Mouse (Mus musculus) heart, embryonic 10.5 days (tissue): ENCODE measurements at regions not wholly inside any gene's neighbourhood (a gene's known extent, or its start where the extent isn't known, plus 50 kb on each side); places are given as distances from the start of the nearest gene placed in this dataset.

ENCODE experiments used
- DNase-seq: peaks from one replicate; pipeline ENCODE4 v3.0.0-alpha.2; 2017; ENCODE audit warnings: low spot score
- H3K27ac ChIP-seq: fragments of 300-500 bp; sonication (generic); 2 replicates; pipeline ENCODE4 v1.5.1; 2016; ENCODE audit warnings: mild to moderate bottlenecking
- H3K27me3 ChIP-seq: fragments of 300-500 bp; sonication (generic); 2 replicates; pipeline ENCODE4 v1.6.1; 2016; ENCODE audit warnings: mild to moderate bottlenecking; ENCODE audit not compliant: poor library complexity, insufficient read depth, severe bottlenecking
- H3K36me3 ChIP-seq: fragments of 300-500 bp; sonication (generic); 2 replicates; pipeline ENCODE4 v1.6.1; 2016; ENCODE audit warnings: mild to moderate bottlenecking, moderate library complexity
- H3K4me1 ChIP-seq: fragments of 300-500 bp; sonication (generic); 2 replicates; pipeline ENCODE4 v1.6.1; 2016; ENCODE audit warnings: mild to moderate bottlenecking
- H3K4me3 ChIP-seq: fragments of 300-500 bp; sonication (generic); 2 replicates; pipeline ENCODE4 v1.5.1; 2016; ENCODE audit warnings: mild to moderate bottlenecking, moderate library complexity
- H3K9me3 ChIP-seq: fragments of 300-500 bp; sonication (generic); 2 replicates; pipeline ENCODE4 v1.6.1; 2016; ENCODE audit warnings: mild to moderate bottlenecking, moderate library complexity
- WGBS: fragments of 180-500 bp; shearing (Covaris S2); methylation state at CpG from one replicate; pipeline ENCODE4 v1.1.7; 2016; 5-methylcytosine and 5-hydroxymethylcytosine counted together

GRCm38 (mm10) chr10:38147421-38147820, 674.2 kb downstream of the Rfpl4b start:
- H3K9me3 ChIP-seq = no peaks in the 10 kb centered on the region
- H3K4me3 ChIP-seq = no peak overlapping the region
- 75% methylated on average over 2 of the region's 2 CpGs for WGBS
- H3K4me1 ChIP-seq = no peaks in the 10 kb centered on the region
- H3K36me3 ChIP-seq = no peaks in the 10 kb centered on the region
- H3K27ac ChIP-seq = no peak overlapping the region
- no peaks in the 10 kb centered on the region for H3K27me3 ChIP-seq
- DNase-seq = no peak

- Histone ChIP-seq H3K27me3 (no peaks in the 10 kb centered on the region), H3K9me3 (no peaks in the 10 kb centered on the region), H3K4me3 (no peak overlapping the region), H3K36me3 (no peaks in the 10 kb centered on the region), H3K4me1 (no peaks in the 10 kb centered on the region), H3K27ac (no peak overlapping the region)
- no peak for DNase-seq
Measured at GRCm38 (mm10) chr10:38139196-38139595, 682.4 kb downstream of the Rfpl4b start.

- Histone ChIP-seq H3K27me3 (no peaks in the 10 kb centered on the region), H3K27ac (no peak overlapping the region), H3K4me3 (no peak overlapping the region), H3K4me1 (no peaks in the 10 kb centered on the region), H3K9me3 (no peaks in the 10 kb centered on the region), H3K36me3 (no peaks in the 10 kb centered on the region)
- no peak for DNase-seq
- 62% methylated on average over 3 of the region's 3 CpGs for WGBS
Measured at GRCm38 (mm10) chr10:38121911-38122573, 699.5 kb downstream of the Rfpl4b start.

DNA sequence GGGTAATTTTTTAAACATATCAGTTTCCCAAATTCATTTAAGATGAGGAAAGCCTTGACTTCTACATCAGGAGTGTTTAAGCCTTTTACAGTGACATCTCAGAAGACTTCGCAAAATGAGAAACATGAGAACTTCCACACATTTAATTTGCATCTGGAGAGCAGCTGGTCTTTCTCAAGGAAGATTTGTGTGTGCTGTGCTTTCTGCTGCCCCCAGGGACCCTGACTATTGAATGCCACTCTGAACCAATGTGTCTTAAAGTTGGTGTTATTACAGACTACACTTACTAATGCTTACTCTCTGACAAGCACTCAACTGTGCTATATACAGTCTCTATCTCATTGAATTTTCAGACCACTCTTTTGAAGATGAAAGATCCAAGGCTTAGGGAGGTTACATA, 703.0 kb downstream of the Rfpl4b start:
- no peak overlapping the region for H3K27ac ChIP-seq
- no peaks in the 10 kb centered on the region for H3K9me3 ChIP-seq
- WGBS = 68% methylated on average over 1 of the region's 1 CpGs
- no peak for DNase-seq
- H3K36me3 ChIP-seq = no peaks in the 10 kb centered on the region
- H3K27me3 ChIP-seq = no peaks in the 10 kb centered on the region
- no peaks in the 10 kb centered on the region for H3K4me1 ChIP-seq
- no peak overlapping the region for H3K4me3 ChIP-seq

- H3K36me3 ChIP-seq = no peaks in the 10 kb centered on the region
- no peak overlapping the region for H3K27ac ChIP-seq
- no peaks in the 10 kb centered on the region for H3K4me1 ChIP-seq
- no peaks in the 10 kb centered on the region for H3K27me3 ChIP-seq
- H3K9me3 ChIP-seq = no peaks in the 10 kb centered on the region
- no peak for DNase-seq
- H3K4me3 ChIP-seq = no peak overlapping the region
- 71% methylated on average over 1 of the region's 1 CpGs for WGBS
Measured at GRCm38 (mm10) chr10:38116516-38116915, 705.1 kb downstream of the Rfpl4b start.

GRCm38 (mm10) chr10:38114194-38114593, 707.4 kb downstream of the Rfpl4b start:
- WGBS = 77% methylated on average over 2 of the region's 2 CpGs
- DNase-seq = no peak
- Histone ChIP-seq H3K27me3 (no peaks in the 10 kb centered on the region), H3K4me3 (no peak overlapping the region), H3K4me1 (no peaks in the 10 kb centered on the region), H3K36me3 (no peaks in the 10 kb centered on the region), H3K9me3 (no peaks in the 10 kb centered on the region), H3K27ac (no peak overlapping the region)

GRCm38 (mm10) chr10:38108591-38108990, 713.0 kb downstream of the Rfpl4b start:
- Histone ChIP-seq H3K4me3 (no peak overlapping the region), H3K27me3 (no peaks in the 10 kb centered on the region), H3K36me3 (no peaks in the 10 kb centered on the region), H3K9me3 (no peaks in the 10 kb centered on the region), H3K4me1 (0 out of 2 replicates have a peak, but pooled peaks cover 5% of the 10 kb centered on the region), H3K27ac (no peak overlapping the region)
- 82% methylated on average over 6 of the region's 6 CpGs for WGBS
- no peak for DNase-seq

DNA sequence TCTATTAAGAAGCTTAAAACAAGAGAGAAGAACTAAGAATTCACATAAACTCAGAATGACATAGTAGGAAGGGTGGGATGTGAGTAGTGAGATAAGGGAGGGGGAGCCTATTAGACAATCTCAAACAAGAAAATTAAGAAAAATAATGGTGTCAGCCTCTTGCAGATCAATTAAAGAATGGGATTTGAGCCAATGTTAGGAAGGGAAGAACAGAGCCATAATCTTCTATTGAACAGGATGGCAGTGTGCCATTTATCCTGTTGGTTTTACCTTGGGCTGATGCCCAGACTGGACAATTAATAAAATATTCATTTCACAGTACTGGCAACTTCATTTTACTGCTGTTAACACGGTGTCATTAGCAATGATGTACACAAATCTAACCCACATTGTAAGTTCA, 718.0 kb downstream of the Rfpl4b start:
- Histone ChIP-seq H3K36me3 (no peaks in the 10 kb centered on the region), H3K4me1 (0 out of 2 replicates have a peak, but pooled peaks cover 5% of the 10 kb centered on the region), H3K4me3 (no peak overlapping the region), H3K27ac (no peak overlapping the region), H3K9me3 (no peaks in the 10 kb centered on the region), H3K27me3 (no peaks in the 10 kb centered on the region)
- 70% methylated on average over 1 of the region's 1 CpGs for WGBS
- DNase-seq = no peak

DNA sequence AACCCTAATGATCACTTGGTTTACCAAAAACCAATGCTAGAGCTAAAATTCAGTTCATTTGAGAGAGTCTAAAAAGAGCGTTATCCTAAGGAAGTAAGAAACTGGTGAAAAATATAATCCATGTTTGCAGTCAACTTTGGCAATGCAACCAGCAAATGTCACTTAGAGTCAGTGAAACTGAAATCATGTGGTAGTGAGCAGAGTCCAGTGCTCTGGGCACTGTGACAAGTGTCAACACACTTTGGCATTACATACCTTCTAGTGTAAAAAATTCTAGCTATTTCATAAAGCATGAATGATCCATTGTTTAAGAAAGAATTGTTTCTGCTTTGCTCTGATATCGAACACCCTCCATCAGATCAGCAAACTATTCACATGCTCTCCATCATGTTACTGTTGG, 743.1 kb downstream of the Rfpl4b start:
- DNase-seq = no peak
- no peaks in the 10 kb centered on the region for H3K9me3 ChIP-seq
- H3K36me3 ChIP-seq = no peaks in the 10 kb centered on the region
- WGBS = 90% methylated on average over 2 of the region's 2 CpGs
- H3K27ac ChIP-seq = no peak overlapping the region
- no peaks in the 10 kb centered on the region for H3K27me3 ChIP-seq
- no peaks in the 10 kb centered on the region for H3K4me1 ChIP-seq
- H3K4me3 ChIP-seq = no peak overlapping the region

DNA sequence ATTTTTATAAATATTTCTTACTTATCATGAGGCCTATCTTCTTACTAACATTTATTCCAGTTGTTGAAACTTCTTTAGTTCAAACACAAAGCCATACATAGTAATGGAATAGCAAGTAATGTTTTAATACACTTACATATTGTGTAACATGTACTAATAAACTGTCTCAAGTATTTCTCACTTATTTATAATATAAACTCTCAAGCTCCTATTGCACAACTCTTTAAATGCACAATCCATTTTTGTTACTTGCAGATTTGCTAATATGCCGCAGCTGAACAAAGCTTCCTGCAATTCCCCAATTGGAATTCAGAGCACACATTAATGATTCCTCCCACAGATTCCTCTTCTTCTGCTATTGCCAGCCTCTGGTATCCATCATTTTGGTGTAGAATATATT, 749.2 kb downstream of the Rfpl4b start:
- WGBS = 88% methylated on average over 1 of the region's 1 CpGs
- no peaks in the 10 kb centered on the region for H3K27me3 ChIP-seq

DNA sequence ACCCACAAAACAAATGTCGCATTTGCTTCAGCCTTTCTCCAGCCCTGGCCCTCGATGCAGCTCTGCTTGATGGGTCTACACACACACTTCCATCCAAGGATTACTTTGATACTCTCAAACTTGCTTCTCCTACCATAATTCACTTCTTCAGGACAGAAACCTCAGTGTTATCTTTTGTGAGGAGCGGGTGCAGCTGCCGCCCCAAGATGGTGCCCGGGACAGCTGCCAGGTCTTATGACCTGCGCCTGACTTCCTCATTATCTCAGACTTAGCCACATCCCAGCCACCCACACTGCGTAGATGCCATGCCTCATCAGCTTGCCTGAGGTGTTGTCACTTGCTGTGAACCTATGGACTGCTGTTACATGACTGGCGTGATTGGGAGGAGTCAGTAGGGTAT, 762.5 kb downstream of the Rfpl4b start:
- 81% methylated on average over 8 of the region's 8 CpGs for WGBS
- Histone ChIP-seq H3K36me3 (no peaks in the 10 kb centered on the region), H3K4me1 (no peaks in the 10 kb centered on the region)

More for the DNA sequence above, 749.2 kb downstream of the Rfpl4b start:
- no peaks in the 10 kb centered on the region for H3K36me3 ChIP-seq
- H3K9me3 ChIP-seq = no peaks in the 10 kb centered on the region
- H3K27ac ChIP-seq = no peak overlapping the region
- no peak overlapping the region for H3K4me3 ChIP-seq
- no peaks in the 10 kb centered on the region for H3K4me1 ChIP-seq
- no peak for DNase-seq

DNA sequence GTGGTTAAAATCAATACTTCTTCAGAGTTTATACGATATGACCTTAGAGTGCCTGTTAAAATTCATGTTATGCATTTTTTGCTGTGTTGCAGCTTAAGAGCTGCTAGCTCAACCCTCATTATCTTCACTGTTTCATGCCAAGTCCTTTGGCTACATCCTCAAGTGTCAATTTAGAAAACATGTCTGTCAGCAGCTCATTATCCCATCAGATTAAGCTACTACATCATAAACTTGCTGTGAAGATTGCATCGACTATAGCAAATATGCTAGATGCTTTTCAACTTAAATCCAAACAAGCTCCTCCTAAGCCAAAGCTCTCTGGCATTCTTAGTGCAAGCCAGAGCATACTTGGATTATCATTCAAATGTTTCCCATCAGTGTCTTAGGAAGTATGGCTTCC, 811.1 kb downstream of the Rfpl4b start:
- H3K4me3 ChIP-seq = no peak overlapping the region
- H3K36me3 ChIP-seq = no peaks in the 10 kb centered on the region
- no peaks in the 10 kb centered on the region for H3K4me1 ChIP-seq
- no peaks in the 10 kb centered on the region for H3K27me3 ChIP-seq
- H3K27ac ChIP-seq = no peak overlapping the region
- H3K9me3 ChIP-seq = no peaks in the 10 kb centered on the region
- 66% methylated on average over 2 of the region's 2 CpGs for WGBS
- DNase-seq = no peak

More for the DNA sequence above, 762.5 kb downstream of the Rfpl4b start:
- Histone ChIP-seq H3K27ac (no peak overlapping the region), H3K9me3 (peaks cover 2% of the 10 kb centered on the region; the same call in 1 of the 2 replicates), H3K4me3 (no peak overlapping the region), H3K27me3 (no peaks in the 10 kb centered on the region)
- DNase-seq = no peak

- Histone ChIP-seq H3K4me1 (no peaks in the 10 kb centered on the region), H3K36me3 (no peaks in the 10 kb centered on the region), H3K27ac (no peak overlapping the region), H3K27me3 (no peaks in the 10 kb centered on the region), H3K9me3 (no peaks in the 10 kb centered on the region), H3K4me3 (no peak overlapping the region)
- DNase-seq = no peak
Measured at GRCm38 (mm10) chr10:37995691-37996445, 825.7 kb downstream of the Rfpl4b start.
